Mouse (Mus musculus) heart, postnatal 14 days (tissue): ENCODE measurements around the gene Fabp3. TPM values are rescaled to one million over a fixed set of nuclear protein-coding genes. Genes with fewer than 3 reads are reported as not detected.

Experiments
- DNase-seq, 2 experiments: peaks; one replicate each; pipeline ENCODE4 v3.0.0; 2021 to 2022
- intact Hi-C: fragments of 180-260 bp; cut with DNase I; formaldehyde crosslinking; loops from one replicate; pipeline ENCODE4 v1.15.1; 2025
- long read RNA-seq, 2 experiments: library from polyadenylated mRNA; stranded (forward); transcript quantifications; one replicate each; pipeline ENCODE4 v2.0.0; 2021
- total RNA-seq, 2 experiments: library from RNA; stranded (reverse); gene quantifications; 2 replicates each; pipeline ENCODE4 v1.2.3; 2021

Fabp3 gene
- total RNA-seq = 1,000 to 10,000 TPM; 5,520 to 6,453 TPM
- long read RNA-seq, experiment 1, transcript Fabp3-201 (4 exons, 823 nt) = major isoform, 9,534 of 9,642 reads
- long read RNA-seq, experiment 1, partial matches to known transcripts = 43 of 9,642 reads
- long read RNA-seq, experiment 1, other reads (novel, unspliced or antisense) = 65 of 9,642 reads
- long read RNA-seq, experiment 2, transcript Fabp3-201 (4 exons, 823 nt) = major isoform, 7,844 of 7,929 reads
- long read RNA-seq, experiment 2, partial matches to known transcripts = 36 of 7,929 reads
- long read RNA-seq, experiment 2, other reads (novel, unspliced or antisense) = 49 of 7,929 reads

- peak; percentile 75 to 80 for DNase-seq
- intact Hi-C loops = no loop called here
Observed at GRCm38 (mm10) chr4:130308231-130309081, at the start of gene Fabp3, which contains the start of gene Gm10570. Gene Fabp3, plus strand, starts transcription at chr4:130308595. Gene Gm10570, minus strand, starts transcription at chr4:130308674.

GRCm38 (mm10) chr4:130260406-130260805, 48.0 kb upstream of the Fabp3 start:
- DNase-seq = no peak
- intact Hi-C loops = no loop called here

GRCm38 (mm10) chr4:130264131-130264530, 44.3 kb upstream of the Fabp3 start:
- intact Hi-C loops = loop anchor here (1.0 kb wide), 1 partner anchor 28 kb away; no protein-coding TSS in a partner anchor
- DNase-seq = no peak

GRCm38 (mm10) chr4:130264698-130265349, 43.6 kb upstream of the Fabp3 start:
- intact Hi-C loops = loop anchor here (1.0 kb wide), 1 partner anchor 27 kb away; no protein-coding TSS in a partner anchor
- DNase-seq = peak; percentile 57 to 78

GRCm38 (mm10) chr4:130266601-130267000, 41.8 kb upstream of the Fabp3 start:
- peak in 1 of 2 experiments; percentile 6 for DNase-seq
- intact Hi-C loops = no loop called here

- no peak for DNase-seq
- intact Hi-C loops = no loop called here
Observed at GRCm38 (mm10) chr4:130267069-130267468, 41.3 kb upstream of the Fabp3 start.

GRCm38 (mm10) chr4:130268736-130269135, 39.7 kb upstream of the Fabp3 start:
- no peak for DNase-seq
- intact Hi-C loops = no loop called here

- intact Hi-C loops = no loop called here
- DNase-seq = no peak
Observed at GRCm38 (mm10) chr4:130270089-130270488, 38.3 kb upstream of the Fabp3 start.

GRCm38 (mm10) chr4:130270611-130271347, 37.6 kb upstream of the Fabp3 start:
- intact Hi-C loops = no loop called here
- no peak for DNase-seq

- no peak for DNase-seq
- intact Hi-C loops = no loop called here
Observed at GRCm38 (mm10) chr4:130273698-130274345, 34.6 kb upstream of the Fabp3 start.

GRCm38 (mm10) chr4:130274346-130275015, 33.9 kb upstream of the Fabp3 start:
- DNase-seq = no peak
- intact Hi-C loops = no loop called here

- intact Hi-C loops = no loop called here
- DNase-seq = no peak
Observed at GRCm38 (mm10) chr4:130275016-130275822, 33.2 kb upstream of the Fabp3 start.

GRCm38 (mm10) chr4:130275823-130276105, 32.6 kb upstream of the Fabp3 start:
- intact Hi-C loops = no loop called here
- no peak for DNase-seq

GRCm38 (mm10) chr4:130276573-130277176, 31.7 kb upstream of the Fabp3 start:
- intact Hi-C loops = no loop called here
- DNase-seq = no peak

- no peak for DNase-seq
- intact Hi-C loops = no loop called here
Observed at GRCm38 (mm10) chr4:130279105-130279504, 29.3 kb upstream of the Fabp3 start, which contains the start of gene Serinc2. Gene Serinc2, minus strand, starts transcription at chr4:130279205.

- no peak for DNase-seq
- intact Hi-C loops = no loop called here
Observed at GRCm38 (mm10) chr4:130282856-130283255, 25.5 kb upstream of the Fabp3 start.

GRCm38 (mm10) chr4:130283826-130284225, 24.6 kb upstream of the Fabp3 start:
- intact Hi-C loops = no loop called here
- no peak for DNase-seq

GRCm38 (mm10) chr4:130286531-130286930, 21.9 kb upstream of the Fabp3 start:
- intact Hi-C loops = no loop called here
- no peak for DNase-seq
